Mouse (Mus musculus) liver, embryonic 14.5 days (tissue): Measurements from ENCODE around the gene Abcd4. TPM values are rescaled to one million over a fixed set of nuclear protein-coding genes. Genes with fewer than 3 reads are reported as not detected.

Experiments used
- ATAC-seq: fragments of 200-750 bp; cut with Nextera tagmentation; 2 replicates; pipeline ENCODE4 v1.8.0; 2017; ENCODE audit warnings: moderate number of reproducible peaks, mild to moderate bottlenecking, moderate library complexity; ENCODE audit not compliant: insufficient read depth
- DNase-seq, 3 experiments: peaks; one replicate each; pipeline ENCODE4 v3.0.0-alpha.2; 2012 to 2013; ENCODE audit warnings: low read depth in 3 of 3, low spot score in 3 of 3
- H3K27ac ChIP-seq: fragments of 300-500 bp; sonication (generic); 2 replicates; pipeline ENCODE4 v1.5.1; 2014; ENCODE audit warnings: moderate library complexity, mild to moderate bottlenecking, control low read depth, inconsistent platforms
- H3K27me3 ChIP-seq: fragments of 300-500 bp; sonication (generic); 2 replicates; pipeline ENCODE4 v1.6.1; 2014; ENCODE audit warnings: mild to moderate bottlenecking, low read length, moderate library complexity; ENCODE audit not compliant: control insufficient read depth, insufficient read depth
- H3K36me3 ChIP-seq: fragments of 300-500 bp; sonication (generic); replicated peaks from 2 replicates; pipeline ENCODE4 v1.6.1; 2014; ENCODE audit warnings: low read depth; ENCODE audit not compliant: control insufficient read depth, insufficient read depth
- H3K4me1 ChIP-seq, 2 experiments: fragments of 200-500 bp in 1 of 2; fragments of 300-500 bp in 1 of 2; sonication (generic) in 1 of 2; replicated peaks; 2 replicates each; pipeline ENCODE4 v1.6.1; 2012 to 2014; ENCODE audit warnings: antibody characterized with exemption in 1 of 2, inconsistent platforms in 1 of 2, low read length in 1 of 2; ENCODE audit not compliant: control insufficient read depth in 2 of 2, insufficient read depth in 2 of 2
- H3K4me2 ChIP-seq: fragments of 300-500 bp; sonication (generic); 2 replicates; pipeline ENCODE4 v1.6.1; 2014; ENCODE audit warnings: low read depth, mild to moderate bottlenecking, control low read depth, moderate library complexity
- H3K4me3 ChIP-seq, 2 experiments: fragments of 200-500 bp in 1 of 2; fragments of 300-500 bp in 1 of 2; sonication (generic) in 1 of 2; 2 replicates each; pipeline ENCODE4 v1.5.1; 2012 to 2014; ENCODE audit warnings: low read depth in 2 of 2, low read length in 2 of 2, mild to moderate bottlenecking in 2 of 2, control low read depth in 1 of 2, inconsistent platforms in 1 of 2, moderate library complexity in 1 of 2; ENCODE audit not compliant: insufficient read depth in 1 of 2
- H3K9ac ChIP-seq: fragments of 300-500 bp; sonication (generic); replicated peaks from 2 replicates; pipeline ENCODE4 v1.6.1; 2014; ENCODE audit warnings: mild to moderate bottlenecking, control low read depth, moderate library complexity
- H3K9me3 ChIP-seq: fragments of 300-500 bp; sonication (generic); 2 replicates; pipeline ENCODE4 v1.6.1; 2016; ENCODE audit warnings: low read length, mixed read lengths; ENCODE audit not compliant: control insufficient read depth
- CTCF ChIP-seq: IDR thresholded peaks from 2 replicates; pipeline ENCODE4 v1.5.1; 2016; ENCODE audit warnings: antibody characterized with exemption, low read depth, control low read depth
- EP300 ChIP-seq: IDR thresholded peaks from 2 replicates; pipeline ENCODE4 v1.6.1; 2016; ENCODE audit warnings: antibody characterized with exemption, low read depth
- WGBS: fragments of 180-500 bp; shearing (Covaris S2); extraction: QIAGEN DNeasy Blood & Tissue Kit; methylation state at CpG from one replicate; pipeline ENCODE4 v1.1.7; 2014; ENCODE audit not compliant: insufficient replicate concordance; 5-methylcytosine and 5-hydroxymethylcytosine counted together
- polyA plus RNA-seq, 2 experiments: library from polyadenylated mRNA; depleted of rRNA in 1 of 2; stranded (reverse) in 1 of 2; unstranded in 1 of 2; fragments of >200 nt; fragmentation: Nextera tagmentation in 1 of 2; extraction: Ambion mirVana in 1 of 2; gene quantifications; 2 replicates each; pipeline versions ENCODE4 v1.2.1 to v1.2.3; 2012 to 2014

Abcd4 gene
- polyA plus RNA-seq, 2 experiments = 1.5 to 3.7 TPM

GRCm38 (mm10) chr12:84573094-84573493 lies 44.1 kb downstream of the Abcd4 start:
- Histone ChIP-seq H3K4me1 (no peaks in the 10 kb centered on the region), H3K4me3 (no peak overlapping the region), H3K9ac (no peak overlapping the region), H3K27me3 (peaks cover 63% of the 10 kb centered on the region), H3K9me3 (no peaks in the 10 kb centered on the region), H3K4me2 (no peak overlapping the region), H3K36me3 (no peaks in the 10 kb centered on the region), H3K27ac (no peak overlapping the region)
- ATAC-seq (no peak), DNase-seq (no peak)
- TF ChIP-seq CTCF (no peak), EP300 (no peak)
- WGBS = 21% methylated on average over 7 of the region's 7 CpGs

DNA sequence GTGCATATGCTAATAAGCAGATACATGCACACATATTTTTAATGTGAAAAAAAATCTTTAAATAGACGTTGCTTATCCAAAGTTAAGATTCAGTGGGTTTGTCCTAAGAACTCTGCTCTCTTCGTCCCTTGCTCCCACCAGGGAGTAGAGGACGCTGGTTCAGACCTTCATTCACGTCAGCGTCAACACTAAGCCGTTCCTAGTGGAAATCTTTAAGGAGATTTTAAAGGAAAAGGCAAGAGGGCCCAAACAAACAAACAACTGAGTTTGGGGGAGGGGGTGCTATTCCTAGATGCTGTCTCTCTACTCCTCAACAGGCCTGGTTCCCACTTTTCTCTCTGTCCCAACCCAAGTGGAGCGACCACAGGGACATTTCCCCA lies 44.9 kb downstream of the Abcd4 start:
- Histone ChIP-seq H3K9ac (no peak overlapping the region), H3K4me1 (no peaks in the 10 kb centered on the region), H3K27ac (no peak overlapping the region), H3K4me2 (no peak overlapping the region), H3K9me3 (no peaks in the 10 kb centered on the region), H3K4me3 (no peak overlapping the region), H3K36me3 (no peaks in the 10 kb centered on the region), H3K27me3 (peaks cover 70% of the 10 kb centered on the region)
- no peak for DNase-seq
- 5% methylated on average over 7 of the region's 7 CpGs for WGBS
- no peak for ATAC-seq
- no peak for TF ChIP-seq CTCF
- TF ChIP-seq EP300 = no peak

DNA sequence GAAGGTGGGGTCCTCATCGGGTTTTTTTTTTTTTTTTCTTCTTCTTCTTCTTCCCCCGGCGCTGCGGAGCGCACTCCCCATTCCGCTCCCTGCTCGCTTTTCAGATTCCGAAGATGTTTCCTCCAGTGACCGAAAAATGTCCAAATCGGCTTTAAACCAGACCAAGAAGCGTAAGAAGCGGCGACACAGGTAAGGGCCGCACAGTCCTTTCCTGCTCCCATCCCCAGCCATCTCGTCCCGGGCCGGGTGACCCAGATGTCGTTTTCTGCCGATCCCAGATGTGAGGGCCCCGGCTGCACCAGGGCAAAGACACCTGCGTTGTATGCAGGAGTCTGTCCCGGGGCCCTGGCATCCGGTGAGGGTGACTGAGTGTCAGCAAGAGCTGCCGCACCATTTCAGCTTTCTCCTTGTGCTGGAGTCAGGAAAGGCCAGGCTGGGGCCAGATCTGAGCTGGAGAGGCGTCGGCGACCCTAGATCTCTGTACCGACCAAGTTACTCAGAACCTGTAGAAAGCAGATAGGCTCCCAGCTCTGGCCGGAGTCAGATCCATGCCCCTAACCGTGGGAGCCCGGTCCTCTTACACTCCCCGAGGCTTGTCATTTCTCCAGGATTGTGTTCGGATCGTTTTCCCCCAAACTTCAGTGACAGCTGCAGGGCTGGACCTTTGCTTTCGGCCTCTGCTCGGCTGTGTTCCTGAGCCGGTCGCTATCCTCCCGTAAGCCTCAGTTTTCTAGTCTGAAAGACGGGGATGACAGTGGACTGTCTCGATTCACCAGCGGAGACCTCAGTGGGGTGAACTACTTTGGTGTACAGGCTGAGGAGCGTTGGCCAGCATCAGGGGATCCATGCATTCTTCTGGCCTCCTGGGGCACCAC lies 45.5 kb downstream of the Abcd4 start:
- Histone ChIP-seq H3K4me3 (no peak overlapping the region), H3K4me1 (no peaks in the 10 kb centered on the region), H3K36me3 (no peaks in the 10 kb centered on the region), H3K27me3 (peaks cover 70% of the 10 kb centered on the region), H3K27ac (no peak overlapping the region), H3K9ac (no peak overlapping the region), H3K9me3 (no peaks in the 10 kb centered on the region), H3K4me2 (no peak overlapping the region)
- no peak for ATAC-seq
- TF ChIP-seq CTCF = no peak
- no peak for TF ChIP-seq EP300
- DNase-seq = no peak
- WGBS = 3% methylated on average over 43 of the region's 43 CpGs

DNA sequence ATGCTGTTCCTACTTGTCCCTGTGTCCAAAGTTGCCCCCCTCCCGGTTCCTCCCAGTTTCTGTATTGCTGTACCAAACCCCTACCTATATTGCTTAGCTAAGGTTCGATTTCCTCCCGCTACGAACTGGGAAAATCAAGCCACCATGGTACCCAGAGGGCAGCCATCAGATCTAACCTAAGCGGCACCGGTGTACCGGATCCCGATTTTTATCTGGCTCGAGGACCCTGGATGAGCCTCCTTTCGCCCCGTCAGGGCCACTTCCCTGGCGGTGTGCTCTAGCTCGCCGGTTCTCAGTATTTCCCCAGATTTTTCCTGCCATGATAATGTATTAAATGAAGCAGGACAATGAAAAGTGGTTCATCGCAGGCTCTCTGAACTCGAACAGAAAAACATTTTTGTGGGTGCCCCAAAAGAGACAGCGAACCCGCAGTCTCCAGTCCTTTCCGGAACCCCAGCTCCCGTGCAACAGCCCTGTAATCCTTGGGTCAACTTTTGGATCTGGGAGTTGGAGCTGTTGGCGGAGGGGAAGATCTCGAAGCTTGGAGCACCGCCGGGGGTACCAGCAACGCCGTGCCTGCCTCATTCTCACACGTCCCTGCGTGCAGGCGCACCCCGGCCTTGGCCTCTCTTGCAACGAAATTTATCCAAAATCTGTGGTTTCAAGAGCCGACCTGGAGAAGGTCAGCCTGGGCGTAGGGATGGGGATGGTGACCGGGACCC lies 46.4 kb downstream of the Abcd4 start:
- no peak overlapping the region for H3K4me2 ChIP-seq
- H3K27ac ChIP-seq = no peak overlapping the region
- no peaks in the 10 kb centered on the region for H3K4me1 ChIP-seq
- H3K9me3 ChIP-seq = no peaks in the 10 kb centered on the region
- no peak for TF ChIP-seq CTCF
- TF ChIP-seq EP300 = no peak
- ATAC-seq = no peak
- H3K27me3 ChIP-seq = peaks cover 70% of the 10 kb centered on the region
- no peak for DNase-seq
- H3K36me3 ChIP-seq = no peaks in the 10 kb centered on the region
- H3K9ac ChIP-seq = no peak overlapping the region
- H3K4me3 ChIP-seq = no peak overlapping the region
- WGBS = 4% methylated on average over 34 of the region's 34 CpGs

- H3K4me2 ChIP-seq = no peak overlapping the region
- no peaks in the 10 kb centered on the region for H3K4me1 ChIP-seq
- no peak overlapping the region for H3K9ac ChIP-seq
- no peak for TF ChIP-seq EP300
- TF ChIP-seq CTCF = no peak
- H3K9me3 ChIP-seq = no peaks in the 10 kb centered on the region
- peaks cover 70% of the 10 kb centered on the region for H3K27me3 ChIP-seq
- no peak overlapping the region for H3K4me3 ChIP-seq
- ATAC-seq = no peak
- 2% methylated on average over 40 of the region's 40 CpGs for WGBS
- H3K36me3 ChIP-seq = no peaks in the 10 kb centered on the region
- H3K27ac ChIP-seq = no peak overlapping the region
- DNase-seq = no peak
These were observed 47.1 kb downstream of the Abcd4 start for GRCm38 (mm10) chr12:84569976-84570693.
